Mouse (Mus musculus) stomach, postnatal 0 days (tissue): ENCODE data around the gene Lsamp. TPM values are rescaled to one million over a fixed set of nuclear protein-coding genes. Genes with fewer than 3 reads are reported as not detected.

Experiments used
- ATAC-seq: fragments of 200-750 bp; cut with Nextera tagmentation; 2 replicates; pipeline ENCODE4 v1.8.0; 2017; ENCODE audit not compliant: low FRiP score, low TSS enrichment
- DNase-seq: peaks from one replicate; pipeline ENCODE4 v3.0.0-alpha.2; 2016; ENCODE audit warnings: low spot score
- H3K27ac ChIP-seq: fragments of 300-500 bp; sonication (generic); replicated peaks from 2 replicates; pipeline ENCODE4 v1.5.1; 2014; ENCODE audit warnings: mild to moderate bottlenecking, control low read depth
- H3K27me3 ChIP-seq: fragments of 300-500 bp; sonication (generic); 2 replicates; pipeline ENCODE4 v1.6.1; 2014; ENCODE audit warnings: low read length; ENCODE audit not compliant: control insufficient read depth, insufficient read depth
- H3K36me3 ChIP-seq: fragments of 300-500 bp; sonication (generic); 2 replicates; pipeline ENCODE4 v1.6.1; 2014; ENCODE audit warnings: low read length, mixed read lengths; ENCODE audit not compliant: control insufficient read depth, insufficient read depth
- H3K4me1 ChIP-seq: fragments of 300-500 bp; sonication (generic); replicated peaks from 2 replicates; pipeline ENCODE4 v1.6.1; 2014; ENCODE audit warnings: antibody characterized with exemption; ENCODE audit not compliant: control insufficient read depth, insufficient read depth
- H3K4me2 ChIP-seq: fragments of 300-500 bp; sonication (generic); replicated peaks from 2 replicates; pipeline ENCODE4 v1.6.1; 2014; ENCODE audit warnings: low read depth, mild to moderate bottlenecking, control low read depth, moderate library complexity
- H3K4me3 ChIP-seq: fragments of 300-500 bp; sonication (generic); 2 replicates; pipeline ENCODE4 v1.5.1; 2014; ENCODE audit warnings: low read depth, low read length, control low read depth
- H3K9ac ChIP-seq: fragments of 300-500 bp; sonication (generic); 2 replicates; pipeline ENCODE4 v1.6.1; 2014; ENCODE audit warnings: mild to moderate bottlenecking, low read length, control low read depth, mixed read lengths
- H3K9me3 ChIP-seq: fragments of 300-500 bp; sonication (generic); 2 replicates; pipeline ENCODE4 v1.6.1; 2016; ENCODE audit warnings: low read length; ENCODE audit not compliant: control insufficient read depth
- CTCF ChIP-seq: IDR thresholded peaks from 2 replicates; pipeline ENCODE4 v1.5.1; 2016; ENCODE audit warnings: antibody characterized with exemption, low read depth, mild to moderate bottlenecking, moderate library complexity
- EP300 ChIP-seq: optimal IDR thresholded peaks from 2 replicates; pipeline ENCODE3; 2016; ENCODE audit warnings: antibody characterized with exemption
- WGBS: fragments of 180-500 bp; shearing (Covaris S2); extraction: QIAGEN DNeasy Blood & Tissue Kit; methylation state at CpG from one replicate; pipeline ENCODE4 v1.1.7; 2014; 5-methylcytosine and 5-hydroxymethylcytosine counted together
- polyA plus RNA-seq: library from polyadenylated mRNA; unstranded; fragments of >200 nt; fragmentation: Nextera tagmentation; extraction: Ambion mirVana; gene quantifications from 2 replicates; pipeline ENCODE4 v1.2.1, GENCODE M21; 2015

Gene Lsamp
- polyA plus RNA-seq, 1 experiment from 2014 or later: 2.8 TPM

DNA sequence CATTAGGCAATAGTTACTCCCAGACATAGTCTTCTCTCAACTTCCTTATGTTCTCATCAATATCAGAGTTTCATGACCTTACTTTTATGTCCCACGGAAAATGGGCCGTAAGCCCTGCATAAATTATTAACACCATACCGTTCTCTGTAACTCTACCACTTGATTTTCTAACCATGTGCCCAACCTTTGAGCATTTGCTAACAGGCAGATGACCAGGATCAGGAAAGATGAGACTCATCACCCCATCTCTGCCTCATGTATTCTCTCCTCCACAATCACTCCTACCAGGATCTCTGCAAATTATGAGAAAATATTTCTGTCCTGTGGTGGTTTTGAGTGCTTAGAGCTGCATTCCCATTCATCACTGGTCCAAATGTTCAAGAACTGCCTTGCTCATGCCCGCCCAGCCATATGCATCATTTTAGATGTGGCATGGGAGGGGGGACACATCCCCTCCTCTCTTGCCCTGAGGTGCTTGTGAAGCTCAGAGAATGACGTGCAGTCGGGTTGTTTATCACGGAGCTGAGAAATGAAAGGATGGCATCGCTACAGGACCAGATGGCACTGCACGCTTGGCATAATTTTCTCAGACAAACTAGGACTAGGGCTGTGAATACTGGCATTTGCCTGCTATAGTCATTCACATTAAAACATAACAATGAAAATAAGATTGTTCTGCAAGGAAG lies 1744.9 kb downstream of the Lsamp start:
- no peak for TF ChIP-seq CTCF
- TF ChIP-seq EP300: no peak
- Histone ChIP-seq H3K4me3 (no peak overlapping the region), H3K9ac (no peak overlapping the region), H3K9me3 (no peaks in the 10 kb centered on the region), H3K4me2 (no peak overlapping the region), H3K4me1 (no peaks in the 10 kb centered on the region), H3K36me3 (no peaks in the 10 kb centered on the region), H3K27me3 (no peaks in the 10 kb centered on the region), H3K27ac (no peak overlapping the region)
- DNase-seq: no peak
- ATAC-seq: no peak
- WGBS: 85% methylated on average over 9 of the region's 9 CpGs

DNA sequence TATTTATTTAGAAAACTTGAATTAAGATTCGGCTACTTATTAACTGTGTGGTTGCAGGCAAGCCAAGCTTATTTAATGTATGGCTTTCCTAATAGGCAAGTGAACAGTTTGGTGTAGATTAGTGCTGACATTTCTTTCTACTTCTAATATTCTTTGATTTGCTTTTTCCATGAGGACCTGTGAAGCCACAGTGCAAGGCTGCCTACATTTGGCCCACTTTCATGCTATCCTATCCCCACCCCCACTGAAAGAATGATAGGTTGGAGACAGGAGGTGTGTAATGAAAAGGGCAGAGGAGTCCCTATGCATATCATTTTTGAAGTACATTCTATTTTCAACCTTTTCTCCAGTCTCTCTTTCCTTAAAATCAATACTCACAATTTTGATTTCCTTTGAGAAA lies 1745.8 kb downstream of the Lsamp start:
- H3K4me2 ChIP-seq: no peak overlapping the region
- H3K4me1 ChIP-seq: no peaks in the 10 kb centered on the region
- 90% methylated on average over 1 of the region's 1 CpGs for WGBS
- ATAC-seq (no peak), DNase-seq (no peak)
- no peak for TF ChIP-seq CTCF
- TF ChIP-seq EP300: no peak
- no peak overlapping the region for H3K4me3 ChIP-seq
- H3K36me3 ChIP-seq: no peaks in the 10 kb centered on the region
- no peaks in the 10 kb centered on the region for H3K27me3 ChIP-seq
- H3K27ac ChIP-seq: no peak overlapping the region
- no peaks in the 10 kb centered on the region for H3K9me3 ChIP-seq
- H3K9ac ChIP-seq: no peak overlapping the region

DNA sequence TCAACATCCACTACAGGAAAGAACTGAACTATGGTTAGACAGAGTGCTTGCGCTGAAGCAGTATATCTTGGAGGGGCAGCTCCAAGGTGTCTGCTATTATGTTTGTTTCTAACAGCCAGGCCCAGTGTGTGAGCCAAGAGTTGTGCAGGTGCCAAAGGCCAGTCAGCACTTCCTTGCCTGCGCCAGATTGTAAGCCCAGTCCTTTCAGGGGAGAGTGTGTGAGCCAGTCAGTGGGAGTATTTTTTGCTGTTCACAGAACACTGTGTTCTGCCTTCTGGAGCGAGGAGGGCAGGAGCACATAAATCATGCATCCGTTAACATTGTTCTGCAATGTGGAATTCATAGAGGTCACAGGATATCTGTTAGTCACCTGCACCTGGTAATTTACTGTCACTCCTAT lies 1760.9 kb downstream of the Lsamp start:
- Histone ChIP-seq H3K27me3 (no peaks in the 10 kb centered on the region), H3K36me3 (no peaks in the 10 kb centered on the region), H3K4me3 (no peak overlapping the region), H3K9me3 (no peaks in the 10 kb centered on the region), H3K4me2 (no peak overlapping the region), H3K9ac (no peak overlapping the region), H3K4me1 (no peaks in the 10 kb centered on the region), H3K27ac (no peak overlapping the region)
- ATAC-seq (peak; percentile 57; the same call in 1 of the 2 replicates), DNase-seq (peak; percentile 45)
- 32% methylated on average over 4 of the region's 4 CpGs for WGBS
- TF ChIP-seq EP300: no peak
- no peak for TF ChIP-seq CTCF

DNA sequence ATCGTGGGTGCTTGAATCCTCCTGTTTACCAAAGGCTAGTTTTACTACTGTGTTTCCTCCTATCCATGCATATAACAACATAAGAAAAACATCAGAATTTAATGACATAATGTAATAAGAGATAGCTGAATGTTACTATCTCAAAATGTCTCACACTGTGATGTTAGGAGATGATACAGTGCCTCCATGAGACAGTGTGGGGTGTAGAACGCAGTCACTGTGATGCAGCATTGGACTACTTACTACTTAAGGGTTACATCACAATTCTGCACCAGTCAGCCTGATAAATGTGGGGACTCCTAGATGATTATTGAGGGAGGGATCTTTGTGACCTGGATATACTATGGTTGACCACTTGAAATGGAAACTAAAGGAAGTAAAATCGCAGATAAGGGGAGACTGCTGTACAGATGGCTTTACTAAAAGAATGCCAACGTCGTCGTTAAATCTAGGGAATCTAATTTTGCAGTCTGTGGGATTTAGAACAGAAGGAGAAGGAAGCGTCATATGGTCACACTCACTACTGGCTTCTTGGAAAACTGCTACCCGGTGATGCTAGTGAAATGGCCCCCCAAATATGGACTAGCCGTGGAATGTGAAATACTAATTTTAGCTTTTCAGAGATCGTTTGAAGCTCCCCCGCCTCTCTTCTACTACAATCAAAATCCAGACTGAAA lies 1762.2 kb downstream of the Lsamp start:
- no peak overlapping the region for H3K4me2 ChIP-seq
- no peaks in the 10 kb centered on the region for H3K9me3 ChIP-seq
- WGBS: 79% methylated on average over 11 of the region's 11 CpGs
- H3K9ac ChIP-seq: no peak overlapping the region
- no peaks in the 10 kb centered on the region for H3K27me3 ChIP-seq
- H3K4me3 ChIP-seq: no peak overlapping the region
- H3K27ac ChIP-seq: no peak overlapping the region
- no peaks in the 10 kb centered on the region for H3K4me1 ChIP-seq
- DNase-seq: no peak
- no peak for ATAC-seq
- no peak for TF ChIP-seq EP300
- TF ChIP-seq CTCF: no peak
- no peaks in the 10 kb centered on the region for H3K36me3 ChIP-seq

DNA sequence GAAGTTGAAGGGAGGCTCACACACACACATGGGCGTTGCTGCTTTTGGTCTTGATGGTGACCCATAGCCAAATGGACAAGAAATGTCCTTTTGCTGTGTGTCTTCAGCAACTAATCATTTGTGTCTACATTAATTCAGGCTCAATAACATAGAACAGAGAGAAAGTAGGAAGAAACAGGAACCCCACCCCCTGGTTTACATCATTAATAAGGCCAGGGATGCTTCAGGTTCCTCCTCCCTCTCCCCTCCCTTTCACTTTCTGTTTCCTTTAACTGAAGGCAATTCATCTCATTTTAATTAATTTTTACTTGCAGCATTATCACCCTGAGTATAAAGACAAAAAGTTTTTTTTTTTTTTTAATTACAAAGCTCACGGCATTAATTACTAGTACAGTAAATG lies 1763.7 kb downstream of the Lsamp start:
- Histone ChIP-seq H3K4me2 (no peak overlapping the region), H3K27me3 (no peaks in the 10 kb centered on the region), H3K4me1 (no peaks in the 10 kb centered on the region), H3K9me3 (no peaks in the 10 kb centered on the region), H3K4me3 (no peak overlapping the region), H3K27ac (no peak overlapping the region), H3K36me3 (no peaks in the 10 kb centered on the region), H3K9ac (no peak overlapping the region)
- ATAC-seq: no peak
- DNase-seq: no peak
- WGBS: 97% methylated on average over 2 of the region's 2 CpGs
- TF ChIP-seq EP300: no peak
- TF ChIP-seq CTCF: no peak

DNA sequence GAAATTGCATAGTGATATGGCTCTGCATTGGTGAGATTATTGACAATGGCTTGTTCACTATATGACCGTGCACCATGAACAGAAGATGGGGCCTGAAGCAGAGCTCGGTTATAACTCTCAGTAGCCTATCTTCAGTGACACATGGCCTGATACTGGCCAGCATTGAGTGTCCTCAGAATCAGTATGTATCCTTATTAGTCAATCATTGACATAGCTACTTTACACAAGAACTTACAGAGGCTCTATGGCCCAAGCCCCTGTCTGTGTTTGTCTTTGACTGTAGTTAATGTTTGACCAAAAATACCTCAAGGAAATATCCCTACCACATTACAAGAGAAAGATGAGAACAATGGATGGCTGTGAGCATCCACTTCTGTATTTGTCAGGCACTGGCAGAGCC lies 1764.6 kb downstream of the Lsamp start:
- TF ChIP-seq EP300 (no peak), CTCF (no peak)
- WGBS: 67% methylated on average over 2 of the region's 2 CpGs
- H3K36me3 ChIP-seq: no peaks in the 10 kb centered on the region
- no peak overlapping the region for H3K27ac ChIP-seq
- no peak overlapping the region for H3K4me3 ChIP-seq
- DNase-seq (no peak), ATAC-seq (no peak)
- H3K4me1 ChIP-seq: no peaks in the 10 kb centered on the region
- H3K9ac ChIP-seq: no peak overlapping the region
- no peaks in the 10 kb centered on the region for H3K27me3 ChIP-seq
- H3K9me3 ChIP-seq: no peaks in the 10 kb centered on the region
- no peak overlapping the region for H3K4me2 ChIP-seq
